Mouse (Mus musculus): ENCODE results near the gene Gucy2f.

- TF ChIP-seq UBTF (IDR thresholded peaks at IDR 0.05; ENCODE audit: borderline replicate concordance, insufficient read depth, low read depth, low read length), result no peak
- TF ChIP-seq NELFE (IDR thresholded peaks at IDR 0.05; ENCODE audit: low read depth, low read length), result no peak
- TF ChIP-seq CTCF (IDR thresholded peaks at IDR 0.05 in 2 of 3, conservative IDR thresholded peaks at IDR 0.05 in 1 of 3; ENCODE audit: control insufficient read depth in 1 of 3, insufficient read depth in 1 of 3, low read depth in 2 of 3, low read length in 3 of 3, poor library complexity in 1 of 3, severe bottlenecking in 1 of 3), result no peak
- TF ChIP-seq ETS1 (IDR thresholded peaks at IDR 0.05; ENCODE audit: low read depth, low read length), result no peak
- TF ChIP-seq USF1 (IDR thresholded peaks at IDR 0.05; ENCODE audit: low read depth, low read length), result no peak
- no peak for TF ChIP-seq TAL1 (IDR thresholded peaks at IDR 0.05; ENCODE audit: low read length)
- TF ChIP-seq POLR2A (IDR thresholded peaks at IDR 0.05; ENCODE audit: control insufficient read depth in 1 of 2, insufficient read depth in 1 of 2, low read depth in 1 of 2, low read length in 2 of 2, poor library complexity in 1 of 2), result no peak
- no peak for TF ChIP-seq ELF1 (IDR thresholded peaks at IDR 0.05; ENCODE audit: low read depth, low read length)
- TF ChIP-seq JUND (IDR thresholded peaks at IDR 0.05; ENCODE audit: low read depth, low read length), result no peak
- TF ChIP-seq TBP (IDR thresholded peaks at IDR 0.05; ENCODE audit: low read depth, low read length), result no peak
Observed at GRCm38 (mm10) chrX:142195551-142195950, 1.2 kb downstream of the Gucy2f start.

All from MEL (cell line).